Mouse (Mus musculus) kidney, postnatal 0 days (tissue): ENCODE data around the gene Mcm10. TPM values are rescaled to one million over a fixed set of nuclear protein-coding genes. Genes with fewer than 3 reads are reported as not detected.
A peak's percentile ranks its signal among the peaks of the same experiment; 100 is the strongest.

Experiments
- ATAC-seq: fragments of 200-750 bp; cut with Nextera tagmentation; replicated peaks from 2 replicates; pipeline ENCODE4 v1.8.0; 2017; ENCODE audit warnings: low read depth, moderate number of reproducible peaks, moderate TSS enrichment, moderate library complexity; ENCODE audit not compliant: low FRiP score
- DNase-seq: peaks from one replicate; pipeline ENCODE4 v3.0.0-alpha.2; 2016; ENCODE audit warnings: low spot score
- H3K27ac ChIP-seq: fragments of 300-500 bp; sonication (generic); 2 replicates; pipeline ENCODE4 v1.5.1; 2014; ENCODE audit warnings: mild to moderate bottlenecking
- H3K27me3 ChIP-seq: fragments of 300-500 bp; sonication (generic); 2 replicates; pipeline ENCODE4 v1.6.1; 2014; ENCODE audit warnings: low read length, mixed read lengths; ENCODE audit not compliant: insufficient read depth
- H3K36me3 ChIP-seq: fragments of 300-500 bp; sonication (generic); 2 replicates; pipeline ENCODE4 v1.6.1; 2014; ENCODE audit warnings: low read length, mixed read lengths; ENCODE audit not compliant: insufficient read depth
- H3K4me1 ChIP-seq: fragments of 300-500 bp; sonication (generic); replicated peaks from 2 replicates; pipeline ENCODE4 v1.6.1; 2014; ENCODE audit warnings: antibody characterized with exemption, low read length, mixed read lengths; ENCODE audit not compliant: insufficient read depth
- H3K4me2 ChIP-seq: fragments of 300-500 bp; sonication (generic); 2 replicates; pipeline ENCODE4 v1.6.1; 2014; ENCODE audit warnings: mild to moderate bottlenecking, low read length, moderate library complexity, mixed read lengths
- H3K4me3 ChIP-seq: fragments of 300-500 bp; sonication (generic); replicated peaks from 2 replicates; pipeline ENCODE4 v1.5.1; 2014; ENCODE audit warnings: low read depth, low read length
- H3K9ac ChIP-seq: fragments of 300-500 bp; sonication (generic); 2 replicates; pipeline ENCODE4 v1.6.1; 2014; ENCODE audit warnings: low read depth, low read length
- H3K9me3 ChIP-seq: fragments of 300-500 bp; sonication (generic); replicated peaks from 2 replicates; pipeline ENCODE4 v1.6.1; 2016; ENCODE audit warnings: low read length, inconsistent platforms, mixed read lengths
- CTCF ChIP-seq: IDR thresholded peaks from 2 replicates; pipeline ENCODE4 v1.5.1; 2016; ENCODE audit warnings: antibody characterized with exemption, low read depth, mild to moderate bottlenecking, moderate library complexity
- WGBS: fragments of 180-500 bp; shearing (Covaris S2); extraction: QIAGEN DNeasy Blood & Tissue Kit; methylation state at CpG from one replicate; pipeline ENCODE4 v1.1.7; 2014; 5-methylcytosine and 5-hydroxymethylcytosine counted together
- polyA plus RNA-seq: library from polyadenylated mRNA; unstranded; fragments of >200 nt; fragmentation: Nextera tagmentation; extraction: Ambion mirVana; gene quantifications from 2 replicates; pipeline ENCODE4 v1.2.1, GENCODE M21; 2015

Mcm10 gene
- polyA plus RNA-seq, 1 experiment from 2014 or later, result 13.2 TPM

GRCm38 (mm10) chr2:5045269-5045965 is 32.8 kb upstream of the Mcm10 start:
- H3K27me3 ChIP-seq, result no peaks in the 10 kb centered on the region
- H3K4me3 ChIP-seq, result no peak overlapping the region
- WGBS, result 11% methylated on average over 13 of the region's 13 CpGs
- H3K27ac ChIP-seq, result no peak overlapping the region
- no peak overlapping the region for H3K4me2 ChIP-seq
- no peak overlapping the region for H3K9ac ChIP-seq
- TF ChIP-seq CTCF, result no peak
- no peaks in the 10 kb centered on the region for H3K9me3 ChIP-seq
- peak; percentile 62 for DNase-seq
- H3K4me1 ChIP-seq, result no peaks in the 10 kb centered on the region
- ATAC-seq, result peak; percentile 46; the same call in 1 of the 2 replicates
- H3K36me3 ChIP-seq, result no peaks in the 10 kb centered on the region

DNA sequence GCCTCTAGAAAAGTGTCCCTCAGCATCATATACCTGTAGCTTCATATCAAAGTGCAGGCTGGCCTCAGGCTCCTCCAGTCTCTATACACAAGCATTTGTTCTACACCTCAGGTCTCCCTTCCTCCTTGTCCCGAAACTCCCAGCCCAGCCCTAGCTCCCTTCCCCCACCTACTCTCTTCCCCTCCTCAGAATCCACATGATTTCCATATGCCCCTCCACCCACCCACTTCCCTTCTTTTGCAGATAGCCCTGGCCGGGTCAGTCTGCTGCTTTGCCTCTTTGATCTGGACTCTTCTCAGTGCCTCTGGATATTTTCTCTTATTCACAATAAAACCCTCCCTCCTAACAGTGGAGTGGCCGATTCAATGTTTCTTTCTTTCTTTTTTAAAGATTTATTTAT is 31.7 kb upstream of the Mcm10 start:
- Histone ChIP-seq H3K4me3 (no peak overlapping the region), H3K4me1 (no peaks in the 10 kb centered on the region), H3K9me3 (no peaks in the 10 kb centered on the region), H3K27me3 (no peaks in the 10 kb centered on the region), H3K9ac (no peak overlapping the region), H3K36me3 (peaks cover 7% of the 10 kb centered on the region; the same call in 1 of the 2 replicates), H3K4me2 (no peak overlapping the region), H3K27ac (no peak overlapping the region)
- ATAC-seq (no peak), DNase-seq (no peak)
- TF ChIP-seq CTCF, result no peak
- 53% methylated on average over 3 of the region's 3 CpGs for WGBS

- DNase-seq (no peak), ATAC-seq (no peak)
- peaks cover 8% of the 10 kb centered on the region; the same call in 1 of the 2 replicates for H3K36me3 ChIP-seq
- H3K27me3 ChIP-seq, result no peaks in the 10 kb centered on the region
- H3K4me1 ChIP-seq, result no peaks in the 10 kb centered on the region
- H3K27ac ChIP-seq, result no peak overlapping the region
- no peak overlapping the region for H3K4me3 ChIP-seq
- no peaks in the 10 kb centered on the region for H3K9me3 ChIP-seq
- WGBS, result 100% methylated on average over 2 of the region's 2 CpGs
- H3K9ac ChIP-seq, result no peak overlapping the region
- no peak overlapping the region for H3K4me2 ChIP-seq
- TF ChIP-seq CTCF, result no peak
Measured at GRCm38 (mm10) chr2:5043476-5043761, 30.8 kb upstream of the Mcm10 start.

DNA sequence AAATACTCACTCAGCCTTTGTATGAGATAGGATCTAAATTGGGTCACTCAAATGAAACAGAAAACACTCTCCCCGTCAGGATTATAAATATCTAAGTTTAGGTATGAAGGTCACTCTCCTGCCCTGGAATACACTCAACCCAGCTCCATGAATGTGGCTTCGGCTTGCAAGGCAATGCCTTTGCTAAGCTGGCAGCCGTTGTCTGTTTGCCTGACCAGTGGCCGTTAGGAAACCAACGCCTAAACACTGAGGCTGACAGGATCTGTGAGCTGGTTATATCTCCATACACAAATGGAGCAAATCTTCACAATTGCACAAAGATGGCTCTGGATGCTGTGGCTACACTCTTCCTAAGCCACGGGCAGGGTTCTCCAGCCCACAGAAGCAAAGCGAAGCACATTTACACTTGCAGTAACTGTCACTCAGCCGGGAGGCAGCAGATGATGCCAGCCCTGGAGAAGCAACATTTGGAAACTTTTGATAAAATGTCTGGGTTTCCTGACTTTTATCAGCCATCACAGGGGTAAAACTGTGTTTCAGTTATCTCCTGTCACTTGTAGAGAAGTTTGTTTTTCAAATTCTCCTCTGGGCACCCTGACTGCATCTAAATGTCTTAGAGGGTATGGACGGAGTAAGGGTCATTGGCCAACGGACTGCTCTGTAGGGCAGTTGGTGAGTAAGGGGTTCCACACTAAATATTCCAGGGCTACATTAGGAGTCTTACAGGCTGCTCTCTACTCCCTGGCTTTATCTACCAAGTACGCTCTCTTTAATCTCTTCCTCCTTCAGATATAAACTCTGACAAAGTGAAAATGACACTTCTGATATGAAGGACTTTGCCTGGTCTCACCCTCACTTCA is 30.3 kb upstream of the Mcm10 start:
- H3K36me3 ChIP-seq, result peaks cover 13% of the 10 kb centered on the region; the same call in 1 of the 2 replicates

GRCm38 (mm10) chr2:5041854-5042253 is 29.3 kb upstream of the Mcm10 start:
- no peak overlapping the region for H3K4me3 ChIP-seq
- DNase-seq (no peak), ATAC-seq (no peak)
- H3K36me3 ChIP-seq, result peaks cover 17% of the 10 kb centered on the region; the same call in 1 of the 2 replicates
- H3K4me1 ChIP-seq, result no peaks in the 10 kb centered on the region
- no peaks in the 10 kb centered on the region for H3K27me3 ChIP-seq
- H3K9ac ChIP-seq, result no peak overlapping the region
- 92% methylated on average over 5 of the region's 5 CpGs for WGBS
- no peak for TF ChIP-seq CTCF
- H3K4me2 ChIP-seq, result no peak overlapping the region
- H3K9me3 ChIP-seq, result no peaks in the 10 kb centered on the region
- no peak overlapping the region for H3K27ac ChIP-seq

More for the DNA sequence above, 30.3 kb upstream of the Mcm10 start:
- WGBS, result 70% methylated on average over 11 of the region's 11 CpGs
- H3K27me3 ChIP-seq, result no peaks in the 10 kb centered on the region
- no peaks in the 10 kb centered on the region for H3K9me3 ChIP-seq
- no peaks in the 10 kb centered on the region for H3K4me1 ChIP-seq
- no peak for TF ChIP-seq CTCF
- H3K4me3 ChIP-seq, result no peak overlapping the region
- H3K4me2 ChIP-seq, result no peak overlapping the region
- H3K27ac ChIP-seq, result no peak overlapping the region
- no peak overlapping the region for H3K9ac ChIP-seq
- ATAC-seq (no peak), DNase-seq (no peak)

GRCm38 (mm10) chr2:5040281-5041161 is 27.9 kb upstream of the Mcm10 start:
- no peak for DNase-seq
- 82% methylated on average over 12 of the region's 12 CpGs for WGBS
- ATAC-seq, result no peak
- no peak for TF ChIP-seq CTCF
- Histone ChIP-seq H3K4me3 (no peak overlapping the region), H3K4me1 (no peaks in the 10 kb centered on the region), H3K27ac (no peak overlapping the region), H3K9me3 (no peaks in the 10 kb centered on the region), H3K36me3 (peaks cover 17% of the 10 kb centered on the region; the same call in 1 of the 2 replicates), H3K9ac (no peak overlapping the region), H3K27me3 (no peaks in the 10 kb centered on the region), H3K4me2 (no peak overlapping the region)
